Mouse (Mus musculus) testis, adult 2 months (tissue): Measurements from ENCODE around the gene Nufip2.

Source experiments
- CTCF ChIP-seq: fragments of 200-500 bp; IDR thresholded peaks from 2 replicates; pipeline ENCODE4 v1.5.1; 2012; ENCODE audit warnings: low read depth, mild to moderate bottlenecking, inconsistent platforms, low read length, moderate library complexity; ENCODE audit not compliant: control insufficient read depth, insufficient read depth, insufficient replicate concordance
- POLR2A ChIP-seq: fragments of 200-500 bp; IDR thresholded peaks from 2 replicates; pipeline ENCODE4 v1.6.1; 2012; ENCODE audit warnings: low read depth, mild to moderate bottlenecking, inconsistent platforms, low read length, moderate library complexity; ENCODE audit not compliant: control insufficient read depth

- TF ChIP-seq CTCF, result no peak
- TF ChIP-seq POLR2A, result no peak
Measured at GRCm38 (mm10) chr11:77652484-77652883, 33.5 kb upstream of the Nufip2 start.
